Mouse (Mus musculus) stomach, postnatal 0 days (tissue): Measurements from ENCODE around the gene Clasp1.

Experiments
- CTCF ChIP-seq: IDR thresholded peaks from 2 replicates; pipeline ENCODE4 v1.5.1; 2016; ENCODE audit warnings: antibody characterized with exemption, low read depth, mild to moderate bottlenecking, moderate library complexity
- EP300 ChIP-seq: optimal IDR thresholded peaks from 2 replicates; pipeline ENCODE3; 2016; ENCODE audit warnings: antibody characterized with exemption

- no peak for TF ChIP-seq CTCF
- no peak for TF ChIP-seq EP300
Observed at GRCm38 (mm10) chr1:118553451-118553850, 164.6 kb downstream of the Clasp1 start.
